Mouse (Mus musculus) right cerebral cortex, postnatal 25 days (tissue): ENCODE results near the gene Myef2.
A peak's percentile ranks its signal among the peaks of the same experiment; 100 is the strongest.
"Not testable (repeated sequence)": the region's sequence is repeated elsewhere in the genome, so short reads cannot be mapped to it uniquely, and the experiment has no call there.

Source experiments
- DNase-seq: peaks from one replicate; pipeline ENCODE4 v3.0.0; 2022

Myef2 gene

GRCm38 (mm10) chr2:125123477-125123852 is at the start of gene Myef2:
Myef2 (minus strand) TSS chr2:125123661.
- peak; percentile 83 for DNase-seq

- no peak for DNase-seq
Observed at GRCm38 (mm10) chr2:125162012-125162470, 38.6 kb upstream of the Myef2 start.

GRCm38 (mm10) chr2:125155504-125155903 is 32.0 kb upstream of the Myef2 start:
- no peak for DNase-seq

DNA sequence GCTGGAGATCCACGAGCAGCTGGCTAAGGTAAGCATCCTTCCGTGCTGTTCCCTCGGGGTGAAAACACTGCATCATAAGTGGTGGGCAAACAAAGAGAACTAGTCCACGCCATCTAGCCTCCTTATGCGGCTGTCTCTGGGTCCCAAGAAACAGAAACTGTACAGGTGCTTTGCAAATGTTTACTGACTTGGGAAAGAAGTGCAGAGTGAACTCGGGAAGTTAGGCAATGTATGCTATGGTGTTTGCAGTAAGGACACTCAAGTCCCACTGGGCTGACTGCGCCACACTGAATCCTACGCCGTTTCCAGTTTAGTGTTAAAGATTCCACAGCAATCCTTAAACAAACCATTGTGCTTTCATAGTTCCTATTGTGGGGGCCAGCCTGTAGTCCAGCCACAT is 30.8 kb upstream of the Myef2 start:
- no peak for DNase-seq

DNA sequence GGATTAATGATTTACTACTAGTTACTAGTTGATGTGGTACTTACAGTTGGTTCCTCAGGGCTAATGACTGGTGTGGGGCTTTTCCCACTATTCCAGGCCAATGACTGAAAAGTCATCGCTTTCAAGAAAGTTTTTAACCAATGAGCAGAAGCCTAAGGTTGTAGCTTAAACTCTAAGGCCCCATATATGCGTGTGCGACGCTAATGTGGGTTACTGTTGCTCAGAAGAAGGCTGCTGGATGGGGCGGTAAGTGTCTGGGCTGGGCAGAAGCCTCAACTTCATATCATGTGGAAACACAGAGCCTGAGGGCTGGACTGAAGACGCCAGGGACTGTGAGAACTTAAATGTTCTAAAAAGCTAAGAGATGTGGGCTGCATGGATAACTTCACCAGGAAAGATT is 28.9 kb upstream of the Myef2 start, which contains the start of gene Slc12a1:
Gene Slc12a1 (plus strand): TSS at position 118 of the 400 bp plus-strand sequence.
- DNase-seq, result no peak

DNA sequence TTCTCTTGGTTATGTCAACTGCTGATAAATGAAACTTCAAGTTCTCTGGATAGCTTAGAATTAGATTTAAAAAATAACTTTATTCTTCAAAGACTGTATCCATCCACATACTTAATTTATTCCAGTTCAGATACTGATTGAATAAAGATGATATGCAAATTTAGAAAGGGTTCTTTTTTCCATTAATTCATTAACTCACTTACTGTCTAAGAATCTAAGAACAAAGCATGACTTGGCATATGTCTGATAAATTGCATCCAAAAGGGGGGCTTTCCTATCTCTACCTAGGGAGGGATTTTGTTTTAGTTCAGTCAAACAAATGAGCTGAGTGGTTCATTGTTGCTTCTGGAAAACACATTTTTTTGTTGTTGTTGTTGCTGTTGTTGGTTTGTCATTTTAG is 18.9 kb upstream of the Myef2 start:
- no peak for DNase-seq

- no peak for DNase-seq
Observed at GRCm38 (mm10) chr2:125136846-125137245, 13.4 kb upstream of the Myef2 start.

DNA sequence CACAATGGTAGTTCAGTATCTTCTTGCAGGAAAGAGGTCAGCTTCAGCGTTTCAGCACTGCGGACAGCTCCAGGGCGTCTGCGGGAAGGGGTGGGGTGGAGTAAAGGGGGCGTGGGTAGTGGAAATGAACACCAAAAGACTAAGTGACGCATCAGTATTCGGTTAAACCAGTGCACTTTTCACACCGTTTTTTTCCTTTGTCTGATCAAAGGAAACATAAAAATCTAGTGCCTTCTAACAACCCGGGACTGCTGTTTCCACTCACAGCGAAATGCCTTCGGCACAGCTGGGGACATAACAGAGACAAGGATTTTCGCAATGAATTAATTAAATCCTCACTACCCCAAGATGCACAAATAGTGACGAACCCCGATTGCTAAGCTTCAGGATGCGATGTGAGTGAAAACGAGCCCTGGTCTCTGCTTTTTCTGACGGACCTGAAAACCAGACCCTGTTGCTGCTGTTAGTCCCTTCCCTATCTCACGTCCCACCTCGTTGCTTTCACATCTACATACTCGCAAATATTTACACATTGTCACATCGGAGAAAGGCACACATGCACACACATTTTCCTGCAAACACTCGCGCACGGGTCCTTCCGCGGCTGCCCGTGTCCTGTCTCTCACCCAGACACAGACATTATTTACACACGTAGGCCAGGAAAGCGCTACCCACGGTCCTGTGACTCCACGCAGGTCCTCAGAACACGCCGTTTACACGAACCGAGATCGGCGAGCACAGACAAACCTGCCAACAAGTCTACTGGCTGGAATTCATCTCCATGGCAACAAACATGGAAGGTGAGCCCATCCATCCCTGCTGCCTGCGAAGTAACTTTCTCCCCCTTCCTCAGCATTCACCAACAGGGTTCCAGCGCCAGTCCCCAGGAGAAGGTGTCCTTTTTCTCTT is 12.7 kb upstream of the Myef2 start, which contains the start of gene Ctxn2:
Gene Ctxn2 (plus strand): TSS at position 790 of the 909 bp plus-strand sequence.
- peak; percentile 62 for DNase-seq

GRCm38 (mm10) chr2:125134113-125134512 is 10.7 kb upstream of the Myef2 start:
- no peak for DNase-seq

DNA sequence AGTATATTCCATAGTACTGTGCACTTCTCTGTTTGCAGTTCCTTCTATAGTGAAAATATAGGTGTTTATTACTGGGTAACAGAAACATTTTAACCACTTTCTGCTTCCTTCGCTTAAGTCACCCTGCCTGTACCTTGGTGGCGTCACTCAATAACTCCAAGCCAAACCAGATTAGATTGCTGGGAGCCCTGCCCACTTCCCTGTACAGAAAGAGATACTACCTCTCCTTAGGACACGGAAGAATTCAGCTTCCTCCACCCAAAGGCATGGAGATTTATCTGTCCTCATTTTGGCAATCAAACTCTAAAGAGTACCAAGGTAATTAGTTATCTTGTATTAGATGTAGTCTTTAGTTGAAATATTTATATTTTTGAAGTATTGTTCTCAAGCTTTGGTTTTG is 3.3 kb upstream of the Myef2 start:
- DNase-seq, result no peak

- DNase-seq, result no peak
Observed at GRCm38 (mm10) chr2:125125824-125126223, 2.4 kb upstream of the Myef2 start.

GRCm38 (mm10) chr2:125122624-125123476 is 611 bp downstream of the Myef2 start:
- DNase-seq, result peak; percentile 70

DNA sequence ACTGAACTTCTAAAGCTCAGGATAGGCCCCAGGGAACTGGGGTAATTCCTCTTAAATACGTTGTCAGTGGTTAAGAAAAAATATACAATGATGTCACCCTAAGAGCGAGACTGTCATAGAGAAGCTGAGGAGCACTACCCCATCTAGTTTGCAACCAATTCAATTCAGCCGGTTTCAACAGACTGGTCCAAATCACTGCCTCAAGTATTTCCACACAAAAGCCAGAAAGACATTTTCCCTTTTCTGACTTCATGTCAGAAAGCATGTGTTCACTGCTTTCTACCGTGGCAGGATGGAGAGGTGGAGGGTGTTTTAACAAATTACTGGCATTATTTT is 1.2 kb downstream of the Myef2 start:
- DNase-seq, result no peak

- peak; percentile 17 for DNase-seq
Observed at GRCm38 (mm10) chr2:125119381-125120110, 3.9 kb downstream of the Myef2 start.

DNA sequence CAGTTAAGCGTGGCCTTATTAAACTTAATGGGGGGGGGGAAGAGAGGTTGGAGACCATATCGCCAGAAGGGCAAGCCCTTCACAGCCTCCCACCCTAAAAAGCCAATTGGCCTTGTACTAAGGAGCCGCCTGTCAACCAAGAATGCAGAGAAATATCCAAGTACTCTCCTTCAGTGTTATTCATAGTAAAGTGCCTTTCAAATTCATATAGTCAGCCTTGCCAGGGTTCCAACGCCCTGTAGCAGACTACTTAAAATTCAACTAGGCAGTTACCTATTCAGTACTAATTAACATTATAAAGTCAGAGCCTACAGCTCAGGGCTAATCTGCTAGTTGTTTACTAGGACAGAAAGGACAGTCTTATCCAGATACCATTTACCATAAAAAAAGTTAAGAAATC is 16.9 kb downstream of the Myef2 start:
- not testable (repeated sequence) for DNase-seq

DNA sequence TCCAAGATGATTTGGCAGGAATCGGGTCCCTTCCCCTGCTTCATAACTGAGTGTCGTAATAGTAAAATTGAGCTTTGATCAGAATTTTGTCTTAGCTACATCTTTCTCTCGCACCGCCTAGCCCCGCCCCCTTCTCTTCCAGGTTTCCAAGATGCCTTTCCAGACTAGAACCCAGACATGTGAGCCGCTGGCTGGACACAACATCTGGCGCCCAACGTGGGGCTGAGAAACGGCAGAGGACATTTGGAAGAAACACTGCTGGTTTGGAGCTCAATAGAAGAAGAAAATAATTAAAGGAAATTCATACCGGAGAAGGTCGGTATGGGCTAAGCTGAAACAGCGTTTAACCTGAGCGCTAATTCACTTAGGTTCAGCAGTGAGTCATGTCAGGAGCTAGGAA is 19.0 kb downstream of the Myef2 start:
- DNase-seq, result not testable (repeated sequence)

DNA sequence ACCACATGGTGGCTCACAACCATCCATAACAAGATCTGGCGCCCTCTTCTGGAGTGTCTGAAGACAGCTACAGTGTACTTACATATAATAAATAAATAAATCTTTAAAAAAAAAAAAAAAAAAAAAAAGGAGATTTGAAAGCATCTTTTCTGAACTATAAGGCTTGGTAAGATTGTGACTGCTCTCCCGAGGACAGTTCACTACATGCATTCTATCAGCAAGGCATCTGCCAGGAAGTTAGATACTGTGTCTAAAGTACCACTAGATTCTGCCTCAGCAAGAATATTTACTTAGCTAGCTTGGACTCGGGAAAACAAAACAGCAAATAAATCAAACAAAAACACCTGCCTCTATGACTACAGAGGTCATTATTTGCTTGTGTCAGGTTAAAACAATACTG is 31.3 kb downstream of the Myef2 start:
- not testable (repeated sequence) for DNase-seq

GRCm38 (mm10) chr2:125088757-125089156 is 34.7 kb downstream of the Myef2 start:
- DNase-seq, result no peak

DNA sequence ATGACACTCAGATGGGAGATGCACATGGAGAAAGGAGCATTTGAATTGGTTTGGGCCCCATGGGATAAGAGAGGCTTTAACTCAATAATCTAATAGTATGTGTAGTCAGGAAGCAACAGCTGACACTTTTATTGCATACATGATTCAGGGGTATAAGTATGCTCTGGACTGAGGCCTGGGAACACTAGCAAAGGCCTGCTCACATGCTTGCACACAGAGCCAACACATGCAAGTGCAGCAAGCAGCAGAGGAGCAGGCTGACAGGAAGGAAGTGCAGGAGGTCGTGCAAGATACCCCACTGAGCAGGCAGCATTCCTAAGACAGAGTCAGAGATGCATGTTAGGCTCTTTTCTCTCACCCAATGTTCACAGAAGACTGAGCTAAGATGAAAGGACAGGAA is 39.6 kb downstream of the Myef2 start:
- DNase-seq, result no peak

DNA sequence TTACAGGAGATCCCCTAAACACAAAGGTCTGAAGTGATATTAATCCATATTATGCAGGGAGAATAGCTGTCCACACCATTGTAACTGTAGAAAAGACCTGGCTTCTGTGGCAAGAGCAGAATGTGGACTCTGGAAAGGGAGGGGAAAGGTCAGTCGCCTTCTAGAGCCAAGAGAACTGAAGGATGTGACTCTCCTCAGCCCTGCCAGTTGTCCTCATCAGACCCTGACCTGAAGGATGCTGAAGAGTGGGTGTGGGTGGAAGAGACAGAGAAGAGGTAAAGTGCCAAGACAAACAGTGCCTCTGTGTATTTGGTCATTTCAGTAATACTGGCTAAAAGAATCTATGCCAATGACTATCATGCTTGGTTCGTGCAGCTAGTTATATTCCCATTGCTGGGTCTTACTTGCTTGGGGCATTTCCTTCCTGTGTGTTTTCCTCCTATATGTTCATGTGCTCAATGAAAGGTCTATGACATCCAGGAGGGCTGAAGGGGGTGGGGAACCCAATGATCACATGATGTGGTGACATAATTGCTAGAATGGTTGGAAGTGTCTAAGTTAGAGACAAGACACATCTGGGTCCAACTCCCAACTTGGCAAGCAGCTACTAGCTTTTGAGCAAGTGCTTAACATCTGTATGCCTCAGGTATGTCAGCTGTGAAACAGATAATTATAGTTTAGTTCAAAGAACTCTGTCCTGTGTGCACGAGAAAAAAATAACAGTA is 50.2 kb downstream of the Myef2 start:
- DNase-seq, result no peak

DNA sequence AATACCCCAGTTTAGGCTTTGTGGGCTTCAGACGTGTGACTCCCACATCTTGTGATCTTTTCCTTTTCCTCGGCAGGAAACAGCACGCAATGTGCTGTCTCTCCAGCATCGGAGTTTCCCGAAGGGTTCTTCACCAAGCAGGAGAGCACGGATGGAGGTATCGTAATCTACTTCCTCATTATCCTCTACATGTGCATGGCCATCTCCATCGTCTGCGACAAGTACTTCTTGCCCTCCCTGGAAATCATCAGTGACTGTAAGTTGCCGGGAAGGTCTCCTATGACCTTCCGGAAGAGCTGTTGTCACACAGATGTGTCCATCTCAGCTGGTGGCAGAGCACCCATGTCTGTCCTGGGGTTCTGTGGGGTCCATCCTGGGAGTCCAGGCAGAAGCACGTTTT is 54.8 kb downstream of the Myef2 start:
- DNase-seq, result no peak

DNA sequence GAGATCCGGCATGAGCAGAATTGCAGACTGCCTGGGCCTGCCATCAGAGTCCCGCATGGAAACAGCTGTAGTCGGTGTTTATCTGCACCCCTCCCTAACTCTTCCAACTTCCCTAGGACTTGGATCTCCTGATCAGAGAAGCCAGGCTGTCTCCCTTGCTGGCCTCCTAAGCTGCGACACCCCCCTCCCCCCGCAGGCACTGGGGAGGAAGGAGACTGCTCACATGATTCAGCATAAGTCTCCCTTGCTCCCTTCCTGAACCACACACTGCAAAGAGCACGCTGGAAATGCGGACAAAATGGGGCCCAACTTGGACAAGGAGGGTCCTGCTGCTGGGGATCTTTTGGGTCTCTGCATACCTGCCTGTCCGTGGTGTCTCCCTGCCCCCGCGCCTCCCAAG is 55.6 kb downstream of the Myef2 start, which contains the start of gene Slc24a5:
Gene Slc24a5 (plus strand): TSS at position 231 of the 400 bp plus-strand sequence.
- no peak for DNase-seq
